Mouse (Mus musculus) kidney, adult 8-10 months (tissue): ENCODE results near the gene Rbm20.
A peak's percentile ranks its signal among the peaks of the same experiment; 100 is the strongest.

Experiments
- DNase-seq, 2 experiments: peaks; one replicate each; pipeline ENCODE4 v3.0.0; 2022

Rbm20 gene

GRCm38 (mm10) chr19:53821241-53822120 is 144.4 kb downstream of the Rbm20 start:
- DNase-seq, result no peak

GRCm38 (mm10) chr19:53823847-53824246 is 146.7 kb downstream of the Rbm20 start:
- no peak for DNase-seq

DNA sequence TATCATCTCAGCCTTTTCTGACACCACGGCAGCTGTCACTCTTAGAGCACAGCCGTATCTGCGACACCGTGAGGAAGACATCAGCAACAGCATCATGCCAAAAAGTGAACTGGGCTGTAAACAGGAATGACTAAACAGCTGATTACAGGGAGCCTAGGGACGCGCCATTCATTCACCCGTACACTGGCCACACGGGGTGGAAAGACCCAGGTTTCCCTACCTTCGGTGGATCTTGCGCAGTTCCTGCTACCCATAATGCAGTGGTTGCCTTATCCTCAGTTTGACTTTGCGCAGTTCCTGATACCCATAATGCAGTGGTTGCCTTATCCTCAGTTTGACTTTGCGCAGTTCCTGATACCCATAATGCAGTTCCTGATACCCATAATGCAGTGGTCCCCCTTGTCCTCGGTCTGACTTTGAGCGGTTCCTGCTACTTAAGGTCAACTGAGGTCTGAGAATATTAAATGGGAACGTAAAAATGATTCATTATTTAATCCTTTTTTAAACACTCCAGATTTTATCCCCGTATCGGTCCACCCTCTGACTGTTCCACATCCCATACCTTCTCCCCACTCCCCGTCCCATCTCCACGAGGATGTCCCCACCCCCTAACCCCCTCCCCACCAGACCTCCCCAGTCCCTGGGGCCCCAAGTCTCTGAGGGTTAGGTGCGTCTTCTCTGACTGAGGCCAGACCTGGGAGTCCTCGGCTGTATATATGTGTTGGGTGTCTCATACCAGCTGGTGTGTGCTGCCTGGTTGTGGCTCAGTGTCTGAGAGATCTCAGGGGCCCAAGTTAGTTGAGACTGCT is 148.0 kb downstream of the Rbm20 start:
- no peak for DNase-seq

- DNase-seq, result no peak
Measured at GRCm38 (mm10) chr19:53829990-53830389, 152.9 kb downstream of the Rbm20 start.

DNA sequence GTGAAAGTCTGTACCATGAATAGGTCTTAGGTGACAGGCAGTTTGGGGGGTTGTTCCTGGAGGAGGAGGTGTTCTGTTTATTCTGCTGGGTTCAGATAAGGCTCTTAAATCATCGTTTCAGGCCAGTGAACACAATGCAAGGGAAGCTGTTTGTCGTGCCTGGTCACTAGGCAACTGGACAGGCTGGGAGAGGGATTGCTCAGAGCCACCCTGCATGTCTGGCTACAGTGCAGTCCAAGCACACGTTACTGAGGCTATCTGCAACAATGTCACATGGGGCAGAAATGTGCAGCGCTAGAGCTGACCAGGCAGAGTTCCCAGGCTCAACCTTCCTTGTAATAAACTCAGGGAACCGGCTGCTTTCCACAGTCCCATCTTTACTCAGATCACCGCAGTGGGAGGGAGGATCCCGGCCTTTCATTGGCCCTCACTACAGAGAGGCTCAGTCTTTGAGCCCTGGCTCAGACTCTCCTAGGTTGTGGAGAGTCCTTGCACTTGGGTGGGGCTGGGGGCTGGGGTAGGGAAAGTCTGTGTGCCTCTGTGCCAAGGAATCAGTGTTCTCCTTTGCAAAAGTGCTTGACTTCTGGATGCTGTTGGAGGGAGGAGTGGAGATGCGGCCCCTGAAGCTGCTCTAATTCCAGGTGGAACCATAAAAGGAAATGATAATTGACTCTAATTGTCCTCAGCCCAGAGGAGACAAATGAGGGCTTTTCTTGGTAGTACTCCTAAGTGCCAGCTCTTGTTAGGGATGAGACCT is 153.5 kb downstream of the Rbm20 start:
- peak in 1 of 2 experiments; percentile 54 for DNase-seq

GRCm38 (mm10) chr19:53831164-53831448 is 154.0 kb downstream of the Rbm20 start:
- DNase-seq, result no peak

GRCm38 (mm10) chr19:53832512-53832911 is 155.4 kb downstream of the Rbm20 start:
- no peak for DNase-seq

DNA sequence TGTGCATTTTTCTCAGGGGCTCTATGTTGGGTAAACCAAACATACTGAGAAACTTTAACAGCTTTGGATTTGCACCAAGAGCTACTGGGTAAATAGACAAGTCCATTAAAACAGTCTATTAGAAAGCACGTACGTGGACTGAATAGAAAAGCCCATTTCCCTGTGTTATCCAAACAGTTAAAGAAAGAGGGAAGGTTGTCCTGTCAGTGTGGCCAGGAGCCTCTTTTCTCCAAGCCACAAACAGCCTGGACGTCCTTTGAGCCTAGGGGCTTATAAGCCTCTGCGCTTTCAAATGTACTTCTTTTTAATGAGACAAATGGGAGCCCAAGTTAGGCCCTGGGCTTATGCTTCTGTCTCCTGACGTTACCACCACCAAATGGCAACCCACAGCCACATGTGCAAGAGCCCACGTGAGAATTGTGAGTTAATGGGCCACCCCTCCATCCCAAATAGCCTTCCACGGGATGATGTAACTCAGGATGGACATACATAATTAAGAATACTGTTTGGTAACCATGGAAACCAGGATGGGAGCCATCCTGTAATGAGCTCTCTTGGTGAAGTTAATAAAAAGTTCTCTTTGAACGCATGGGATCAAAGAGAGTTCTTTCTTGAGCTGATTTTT is 156.8 kb downstream of the Rbm20 start:
- DNase-seq, result no peak

DNA sequence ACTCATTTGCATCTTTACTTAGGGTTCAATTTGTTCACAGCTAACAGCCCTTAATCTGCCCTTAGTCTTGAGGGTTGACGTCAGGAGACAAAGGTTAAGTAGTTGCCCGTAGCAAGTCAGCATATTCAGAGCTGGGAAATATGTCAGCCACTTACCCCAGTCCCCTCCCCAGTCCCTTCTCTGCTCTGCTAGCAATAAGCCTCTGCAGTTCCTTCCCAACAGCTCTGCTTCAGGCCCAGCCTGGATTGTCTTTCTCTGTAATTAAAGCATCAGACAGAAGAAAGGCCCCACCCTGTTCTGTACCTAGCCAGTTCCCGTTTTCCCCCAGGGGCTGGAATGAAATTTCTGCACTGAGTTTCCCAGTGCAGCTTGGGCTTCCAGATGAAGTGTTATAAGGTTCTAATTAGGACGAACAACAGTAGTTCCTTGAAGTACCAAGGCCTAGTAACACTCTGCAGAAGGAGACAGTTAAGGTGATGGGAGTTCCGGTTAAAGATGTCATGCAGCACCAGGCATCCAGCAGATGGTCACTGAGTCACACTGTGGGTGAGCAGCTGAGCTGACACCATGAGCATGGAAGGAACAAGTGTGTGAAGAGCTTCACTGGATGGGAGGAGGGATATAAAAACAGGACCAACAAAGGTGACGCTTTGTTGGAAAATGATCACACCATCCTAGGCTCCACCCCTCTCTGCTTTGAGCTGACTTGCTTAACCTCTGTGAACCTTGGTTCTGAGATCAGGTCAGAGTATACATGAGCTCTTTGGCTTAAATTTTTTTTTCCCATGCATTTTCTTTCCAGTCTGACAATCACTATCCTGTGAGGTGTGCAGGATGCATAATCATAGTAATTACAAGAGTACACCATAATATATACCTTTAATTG is 159.7 kb downstream of the Rbm20 start:
- DNase-seq, result peak in 1 of 2 experiments; percentile 23

GRCm38 (mm10) chr19:53838850-53839249 is 161.7 kb downstream of the Rbm20 start:
- no peak for DNase-seq

- DNase-seq, result no peak
Measured at GRCm38 (mm10) chr19:53839837-53840236, 162.7 kb downstream of the Rbm20 start.

DNA sequence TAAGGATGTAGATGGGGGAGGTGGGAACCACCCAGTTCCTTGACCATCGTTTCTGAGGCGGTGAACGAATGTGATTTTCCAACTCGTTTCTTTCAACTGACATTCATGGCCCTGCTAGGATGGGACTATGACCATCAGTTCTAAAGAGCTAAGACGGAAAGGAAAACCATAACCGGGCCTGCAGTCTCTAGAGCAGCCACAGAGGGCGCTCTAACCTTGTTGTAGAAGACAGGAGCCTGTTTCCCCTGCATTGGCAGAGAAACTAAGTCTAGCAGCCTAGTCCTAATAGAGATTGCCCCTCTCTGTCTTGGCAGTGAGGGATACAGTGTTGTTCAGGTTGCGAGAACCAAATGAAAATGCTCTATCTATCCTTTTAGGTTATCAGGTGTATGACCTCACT is 164.8 kb downstream of the Rbm20 start:
- DNase-seq, result peak in 1 of 2 experiments; percentile 49

- no peak for DNase-seq
Measured at GRCm38 (mm10) chr19:53843972-53844371, 166.9 kb downstream of the Rbm20 start.

GRCm38 (mm10) chr19:53848272-53848995 is 171.3 kb downstream of the Rbm20 start:
- DNase-seq, result no peak

GRCm38 (mm10) chr19:53850166-53850922 is 173.2 kb downstream of the Rbm20 start:
- DNase-seq, result peak; percentile 83 to 91

GRCm38 (mm10) chr19:53851352-53851751 is 174.2 kb downstream of the Rbm20 start:
- no peak for DNase-seq

- DNase-seq, result no peak
Measured at GRCm38 (mm10) chr19:53851826-53852698, 175.0 kb downstream of the Rbm20 start.

DNA sequence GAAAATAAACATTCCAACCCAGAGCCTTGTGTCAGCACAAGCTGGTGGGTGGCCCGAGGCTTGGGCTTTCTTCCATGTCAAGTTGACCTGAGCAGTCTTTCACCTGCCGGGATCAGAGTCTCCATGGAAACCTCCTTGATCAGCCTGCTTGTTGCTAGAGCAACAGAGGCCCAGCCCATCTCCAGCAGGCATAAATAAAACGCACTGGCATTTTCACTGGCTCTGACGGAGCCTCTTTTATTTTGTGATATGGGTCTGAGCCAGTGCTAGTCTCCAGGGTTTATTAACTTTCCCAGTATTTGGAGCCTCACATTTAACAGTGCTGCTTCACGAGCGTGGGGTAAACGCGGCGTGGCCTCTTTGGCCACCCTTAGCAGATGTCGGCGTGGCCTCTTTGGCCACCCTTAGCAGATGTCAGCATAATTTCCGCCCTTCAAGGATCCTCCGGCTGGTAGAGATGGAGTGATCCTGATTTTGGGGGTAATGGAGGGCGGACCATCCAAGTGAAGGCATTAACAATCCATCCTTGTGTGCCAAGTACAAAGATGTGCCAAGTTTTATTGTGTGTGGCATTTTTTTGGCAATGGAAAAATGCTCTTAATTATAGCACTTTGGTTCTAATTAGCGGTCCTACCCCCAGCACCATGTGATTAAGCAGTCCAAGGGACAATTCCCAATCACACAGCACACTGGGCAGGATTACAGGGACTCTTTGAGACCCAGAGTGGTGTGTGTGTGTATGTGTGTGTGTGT is 175.8 kb downstream of the Rbm20 start:
- DNase-seq, result peak; percentile 72 to 91
